Mouse (Mus musculus) kidney, postnatal 4 days (tissue): ENCODE results near the gene Yipf3.

ENCODE experiments used
- DNase-seq, 2 experiments: peaks; one replicate each; pipeline ENCODE4 v3.0.0; 2021; ENCODE audit warnings: mixed read lengths in 2 of 2

Gene Yipf3

GRCm38 (mm10) chr17:46287678-46288095 is 39.8 kb downstream of the Yipf3 start:
- DNase-seq = peak; percentile 83 to 90

- no peak for DNase-seq
Measured at GRCm38 (mm10) chr17:46296601-46297000, 48.7 kb downstream of the Yipf3 start.

- no peak for DNase-seq
Measured at GRCm38 (mm10) chr17:46297028-46297363, 49.1 kb downstream of the Yipf3 start.

GRCm38 (mm10) chr17:46297364-46298219 is 49.7 kb downstream of the Yipf3 start, which contains the start of gene Dlk2:
Gene Dlk2 (plus strand): TSS chr17:46297421.
- peak in 1 of 2 experiments; percentile 41 for DNase-seq

- peak; percentile 94 for DNase-seq
Measured at GRCm38 (mm10) chr17:46298220-46298913, 50.5 kb downstream of the Yipf3 start.

- no peak for DNase-seq
Measured at GRCm38 (mm10) chr17:46301892-46302291, 54.0 kb downstream of the Yipf3 start.
